Mouse (Mus musculus): ENCODE measurements around the gene Ice1. TPM values are rescaled to one million over a fixed set of nuclear protein-coding genes. Genes with fewer than 3 reads are reported as not detected.

Ice1 gene
- polyA plus RNA-seq, 1 experiment from 2014 or later: 37.2 TPM

- H3K27me3 ChIP-seq: no peaks in the 10 kb centered on the region
- WGBS: 48% methylated on average over 2 of the region's 2 CpGs
- H3K9ac ChIP-seq: no peak overlapping the region
- peak overlapping the region; percentile 78 for H3K4me2 ChIP-seq (replicated peaks)
- ATAC-seq (ENCODE audit: low FRiP score): no peak
- H3K9me3 ChIP-seq (replicated peaks): no peaks in the 10 kb centered on the region
- no peak overlapping the region for H3K27ac ChIP-seq
- no peaks in the 10 kb centered on the region for H3K36me3 ChIP-seq
- H3K4me1 ChIP-seq: peaks cover 19% of the 10 kb centered on the region
- H3K4me3 ChIP-seq: 0 out of 2 replicates have a peak overlapping the region, but pooled peaks have one; percentile 97
Measured at GRCm38 (mm10) chr13:70635591-70635990, 1.8 kb downstream of the Ice1 start.

DNA sequence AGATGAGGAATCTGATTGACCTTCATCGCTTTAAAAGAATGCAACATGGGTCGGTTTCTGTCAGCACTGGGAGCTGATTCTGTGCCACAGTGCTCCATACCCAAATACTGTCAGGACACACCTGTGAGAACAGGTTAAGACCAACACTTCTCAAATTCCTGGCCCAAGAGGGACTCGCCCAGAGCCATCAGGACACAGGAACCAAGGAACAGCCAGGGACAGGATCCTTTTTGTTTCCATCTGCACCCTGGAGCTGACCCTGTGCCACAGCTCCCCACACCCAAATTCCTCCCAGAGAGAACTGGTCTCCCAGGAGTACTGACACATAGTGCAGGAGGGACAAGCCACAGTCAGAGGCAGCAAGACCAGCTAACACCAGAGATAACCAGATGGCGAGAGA, 11.0 kb downstream of the Ice1 start:
- H3K4me3 ChIP-seq: no peak overlapping the region
- no peak overlapping the region for H3K4me2 ChIP-seq (replicated peaks)
- 0 out of 2 replicates have a peak, but pooled peaks cover 3% of the 10 kb centered on the region for H3K36me3 ChIP-seq
- WGBS: 81% methylated on average over 4 of the region's 4 CpGs
- H3K4me1 ChIP-seq: no peaks in the 10 kb centered on the region
- H3K9me3 ChIP-seq (replicated peaks): no peaks in the 10 kb centered on the region
- ATAC-seq (ENCODE audit: low FRiP score): no peak
- no peak overlapping the region for H3K27ac ChIP-seq
- H3K9ac ChIP-seq: no peak overlapping the region
- no peaks in the 10 kb centered on the region for H3K27me3 ChIP-seq

GRCm38 (mm10) chr13:70625665-70626064, 11.8 kb downstream of the Ice1 start:
- Histone ChIP-seq H3K4me3 (no peak overlapping the region), H3K27ac (no peak overlapping the region), H3K4me1 (no peaks in the 10 kb centered on the region), H3K27me3 (no peaks in the 10 kb centered on the region), H3K9ac (no peak overlapping the region), H3K4me2 (replicated peaks) (no peak overlapping the region), H3K36me3 (0 out of 2 replicates have a peak, but pooled peaks cover 3% of the 10 kb centered on the region), H3K9me3 (replicated peaks) (no peaks in the 10 kb centered on the region)
- WGBS: 61% methylated on average over 1 of the region's 1 CpGs
- ATAC-seq (ENCODE audit: low FRiP score): no peak

DNA sequence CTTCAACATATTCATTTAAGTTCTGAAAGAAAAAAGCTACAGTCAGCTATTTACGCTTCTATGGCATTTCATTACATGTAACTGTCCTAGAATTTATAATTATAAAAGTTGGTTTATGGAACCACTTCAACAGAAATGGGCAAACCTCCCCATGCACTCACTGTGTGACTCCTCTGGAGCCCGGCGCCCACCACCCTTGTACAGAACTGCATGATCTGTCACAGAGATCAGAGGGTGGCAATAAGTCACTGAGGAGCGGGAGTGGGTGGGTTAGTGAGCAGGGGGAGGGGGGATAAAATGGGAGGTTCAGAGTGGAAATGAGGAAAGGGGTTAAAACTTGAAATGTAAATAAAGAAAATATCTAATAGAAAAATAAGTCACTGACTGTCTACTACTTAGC, 13.0 kb downstream of the Ice1 start:
- ATAC-seq (ENCODE audit: low FRiP score): no peak
- Histone ChIP-seq H3K27me3 (no peaks in the 10 kb centered on the region), H3K9ac (no peak overlapping the region), H3K4me2 (replicated peaks) (no peak overlapping the region), H3K4me3 (no peak overlapping the region), H3K4me1 (no peaks in the 10 kb centered on the region), H3K36me3 (peaks cover 14% of the 10 kb centered on the region), H3K9me3 (replicated peaks) (no peaks in the 10 kb centered on the region), H3K27ac (no peak overlapping the region)
- WGBS: 88% methylated on average over 4 of the region's 4 CpGs

- no peak for ATAC-seq (ENCODE audit: low FRiP score)
- H3K27me3 ChIP-seq: no peaks in the 10 kb centered on the region
- H3K36me3 ChIP-seq: peaks cover 29% of the 10 kb centered on the region
- no peak overlapping the region for H3K9ac ChIP-seq
- 97% methylated on average over 4 of the region's 4 CpGs for WGBS
- no peak overlapping the region for H3K27ac ChIP-seq
- H3K4me2 ChIP-seq (replicated peaks): no peak overlapping the region
- H3K4me1 ChIP-seq: no peaks in the 10 kb centered on the region
- no peaks in the 10 kb centered on the region for H3K9me3 ChIP-seq (replicated peaks)
- H3K4me3 ChIP-seq: no peak overlapping the region
Measured at GRCm38 (mm10) chr13:70622461-70623057, 14.9 kb downstream of the Ice1 start.

DNA sequence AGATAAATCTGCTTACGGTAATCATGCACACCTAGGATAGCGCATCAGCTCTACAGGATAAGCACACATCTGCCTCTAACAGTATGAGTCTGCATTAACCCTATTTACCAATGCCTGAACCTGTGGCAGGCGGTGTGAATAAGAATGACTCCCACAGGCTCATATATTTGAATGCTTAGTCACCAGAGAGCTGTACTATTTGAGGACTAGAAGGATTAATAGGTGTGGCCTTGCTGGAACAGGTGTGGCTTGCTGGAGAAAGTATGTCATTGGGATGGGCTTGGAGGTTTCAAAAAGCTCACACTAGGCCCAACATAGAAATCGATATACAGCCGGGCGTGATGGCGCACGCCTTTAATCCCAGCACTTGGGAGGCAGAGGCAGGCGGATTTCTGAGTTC, 15.9 kb downstream of the Ice1 start:
- H3K9me3 ChIP-seq (replicated peaks): no peaks in the 10 kb centered on the region
- H3K4me3 ChIP-seq: no peak overlapping the region
- H3K9ac ChIP-seq: no peak overlapping the region
- no peak overlapping the region for H3K4me2 ChIP-seq (replicated peaks)
- no peaks in the 10 kb centered on the region for H3K27me3 ChIP-seq
- no peak for ATAC-seq (ENCODE audit: low FRiP score)
- H3K4me1 ChIP-seq: no peaks in the 10 kb centered on the region
- peaks cover 39% of the 10 kb centered on the region for H3K36me3 ChIP-seq
- H3K27ac ChIP-seq: no peak overlapping the region
- WGBS: 97% methylated on average over 9 of the region's 9 CpGs

GRCm38 (mm10) chr13:70612837-70613236, 24.6 kb downstream of the Ice1 start:
- no peaks in the 10 kb centered on the region for H3K4me1 ChIP-seq
- H3K27ac ChIP-seq: no peak overlapping the region
- WGBS: 80% methylated on average over 2 of the region's 2 CpGs
- no peak overlapping the region for H3K9ac ChIP-seq
- peaks cover 84% of the 10 kb centered on the region for H3K36me3 ChIP-seq
- ATAC-seq (ENCODE audit: low FRiP score): no peak
- H3K9me3 ChIP-seq (replicated peaks): no peaks in the 10 kb centered on the region
- no peaks in the 10 kb centered on the region for H3K27me3 ChIP-seq
- H3K4me3 ChIP-seq: no peak overlapping the region
- H3K4me2 ChIP-seq (replicated peaks): no peak overlapping the region

DNA sequence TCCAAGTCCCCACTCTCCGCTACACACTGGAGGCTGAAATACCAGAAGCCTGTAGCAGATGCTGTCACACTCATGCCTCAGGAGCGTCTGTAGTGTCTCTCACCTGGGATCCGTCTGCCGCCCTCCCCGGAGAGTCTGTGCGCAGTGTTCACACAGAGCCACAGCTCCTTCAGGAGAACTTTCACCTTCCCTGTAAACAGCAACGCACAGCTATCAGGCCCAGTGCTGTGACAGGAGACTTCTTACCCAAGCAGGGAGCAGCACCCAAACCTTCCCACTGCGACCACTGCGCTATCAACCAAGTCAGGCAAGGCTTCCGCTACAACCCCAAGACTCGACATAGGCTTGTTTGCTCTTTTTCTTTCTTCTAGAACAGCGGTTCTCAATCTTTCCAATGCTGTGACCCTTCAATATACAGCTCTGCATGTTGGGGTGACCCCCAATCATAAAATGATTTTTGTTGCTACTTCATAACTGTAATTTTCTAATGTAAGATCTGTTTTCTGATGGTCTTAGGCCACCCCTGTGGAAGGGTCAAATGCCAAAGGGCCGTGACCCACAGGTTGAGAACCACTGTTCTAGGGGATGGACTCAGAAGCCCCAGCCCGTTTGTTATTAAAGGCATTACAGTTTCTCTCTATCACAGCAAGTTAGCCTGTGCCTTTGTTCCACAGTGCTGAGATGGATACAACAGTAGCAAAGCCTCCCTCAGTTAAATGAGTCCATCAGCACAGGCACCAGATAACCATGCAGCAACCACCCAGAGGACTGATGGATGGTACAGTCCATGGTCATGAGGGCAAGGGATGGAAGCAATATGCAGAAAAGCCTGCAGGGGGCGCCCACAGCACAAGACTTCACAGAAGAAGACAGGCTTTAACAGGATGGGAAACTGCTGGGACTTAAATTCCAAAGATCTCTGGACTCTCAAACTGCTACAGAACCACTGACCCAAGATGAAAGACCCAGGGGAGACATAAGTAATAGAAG, 26.7 kb downstream of the Ice1 start:
- WGBS: 86% methylated on average over 15 of the region's 15 CpGs

GRCm38 (mm10) chr13:70609632-70610031, 27.8 kb downstream of the Ice1 start:
- H3K27me3 ChIP-seq: no peaks in the 10 kb centered on the region
- H3K27ac ChIP-seq: no peak overlapping the region
- H3K4me1 ChIP-seq: no peaks in the 10 kb centered on the region
- no peak overlapping the region for H3K4me2 ChIP-seq (replicated peaks)
- no peaks in the 10 kb centered on the region for H3K9me3 ChIP-seq (replicated peaks)
- H3K4me3 ChIP-seq: no peak overlapping the region
- 84% methylated on average over 3 of the region's 3 CpGs for WGBS
- no peak overlapping the region for H3K9ac ChIP-seq
- ATAC-seq (ENCODE audit: low FRiP score): no peak
- peaks cover 85% of the 10 kb centered on the region for H3K36me3 ChIP-seq

More for the DNA sequence above, 26.7 kb downstream of the Ice1 start:
- Histone ChIP-seq H3K27ac (no peak overlapping the region), H3K9ac (no peak overlapping the region), H3K9me3 (replicated peaks) (no peaks in the 10 kb centered on the region), H3K36me3 (peaks cover 85% of the 10 kb centered on the region), H3K4me2 (replicated peaks) (no peak overlapping the region), H3K27me3 (no peaks in the 10 kb centered on the region), H3K4me1 (no peaks in the 10 kb centered on the region), H3K4me3 (no peak overlapping the region)
- peak; percentile 56; the same call in 1 of the 2 replicates for ATAC-seq (ENCODE audit: low FRiP score)

DNA sequence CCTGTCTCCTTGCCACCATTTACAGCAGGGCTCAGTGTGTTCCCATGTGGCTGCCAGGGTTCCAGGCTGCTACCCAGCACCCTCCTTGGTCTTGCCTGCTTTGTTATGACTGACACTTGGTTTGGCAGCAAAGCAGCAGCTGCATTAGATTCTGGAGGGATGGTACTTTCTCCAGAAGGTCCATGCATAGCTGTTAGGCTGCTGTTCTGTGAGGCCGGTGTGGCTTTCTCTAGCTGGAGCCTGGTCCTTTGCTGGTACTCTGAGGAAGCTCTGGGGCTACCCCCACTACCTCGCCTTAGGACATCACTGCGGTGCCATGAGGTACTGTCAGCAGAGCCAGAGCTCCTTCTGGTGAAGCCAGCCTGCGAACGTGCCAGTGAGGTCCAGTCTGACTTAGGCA, 32.1 kb downstream of the Ice1 start:
- Histone ChIP-seq H3K4me3 (no peak overlapping the region), H3K9ac (no peak overlapping the region), H3K27me3 (no peaks in the 10 kb centered on the region), H3K4me1 (no peaks in the 10 kb centered on the region), H3K9me3 (replicated peaks) (no peaks in the 10 kb centered on the region), H3K36me3 (peaks cover 99% of the 10 kb centered on the region), H3K27ac (no peak overlapping the region), H3K4me2 (replicated peaks) (no peak overlapping the region)
- 97% methylated on average over 5 of the region's 5 CpGs for WGBS
- ATAC-seq (ENCODE audit: low FRiP score): no peak

GRCm38 (mm10) chr13:70604723-70605122, 32.7 kb downstream of the Ice1 start:
- WGBS: 88% methylated on average over 8 of the region's 8 CpGs
- Histone ChIP-seq H3K9ac (no peak overlapping the region), H3K27me3 (no peaks in the 10 kb centered on the region), H3K27ac (no peak overlapping the region), H3K4me1 (no peaks in the 10 kb centered on the region), H3K4me3 (no peak overlapping the region), H3K9me3 (replicated peaks) (no peaks in the 10 kb centered on the region), H3K36me3 (peaks cover 99% of the 10 kb centered on the region), H3K4me2 (replicated peaks) (no peak overlapping the region)
- ATAC-seq (ENCODE audit: low FRiP score): no peak

GRCm38 (mm10) chr13:70601566-70601965, 35.9 kb downstream of the Ice1 start:
- Histone ChIP-seq H3K4me3 (no peak overlapping the region), H3K4me1 (no peaks in the 10 kb centered on the region), H3K9me3 (replicated peaks) (no peaks in the 10 kb centered on the region), H3K36me3 (peaks cover 90% of the 10 kb centered on the region), H3K4me2 (replicated peaks) (no peak overlapping the region), H3K27me3 (no peaks in the 10 kb centered on the region), H3K27ac (no peak overlapping the region), H3K9ac (no peak overlapping the region)
- ATAC-seq (ENCODE audit: low FRiP score): no peak
- 86% methylated on average over 1 of the region's 1 CpGs for WGBS
